Mouse (Mus musculus): ENCODE measurements at regions not wholly inside any gene's neighbourhood (a gene's known extent, or its start where the extent isn't known, plus 50 kb on each side); places are given as distances from the start of the nearest gene placed in this dataset.
"Not testable (repeated sequence)": the region's sequence is repeated elsewhere in the genome, so short reads cannot be mapped to it uniquely, and the experiment has no call there.

DNA sequence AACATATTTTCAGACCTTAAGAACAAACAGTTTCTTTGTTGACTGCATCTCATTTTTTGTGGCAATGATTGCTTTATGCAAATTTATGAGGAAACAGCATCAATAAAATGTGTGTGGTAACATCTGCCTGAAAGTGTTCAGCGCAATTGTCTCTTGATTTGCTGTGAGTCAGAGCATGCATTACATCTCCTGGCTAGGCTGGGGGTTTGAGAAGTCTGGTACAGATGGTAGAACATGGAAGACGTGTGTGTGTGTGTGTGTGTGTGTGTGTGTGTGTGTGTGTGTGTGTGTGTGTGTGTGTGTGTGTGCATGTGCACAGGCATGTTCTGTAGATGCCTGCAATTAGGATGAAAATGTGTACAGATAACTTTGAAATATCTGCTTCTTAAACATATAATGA, 376.5 kb downstream of the Prdm13 start:
- TF ChIP-seq EP300 (IDR thresholded peaks at IDR 0.05; ENCODE audit: insufficient read depth, low read depth, low read length); CTCF (IDR thresholded peaks at IDR 0.05); POLR2A (IDR thresholded peaks at IDR 0.05; ENCODE audit: insufficient read depth, low read depth, low read length): not testable (repeated sequence)
